Mouse (Mus musculus) CD4-positive, CD25-positive, alpha-beta regulatory T cell, adult 2 months (primary cell): ENCODE results near the gene Sun2.

Experiments used
- DNase-seq: peaks from one replicate; pipeline ENCODE4 v3.0.0-alpha.2; 2012; ENCODE audit warnings: low read depth, low spot score

Gene Sun2

GRCm38 (mm10) chr15:79725190-79725789, 17.0 kb downstream of the Sun2 start:
- no peak for DNase-seq

- DNase-seq: peak; percentile 78
Measured at GRCm38 (mm10) chr15:79723439-79723838, 18.9 kb downstream of the Sun2 start.

- DNase-seq: no peak
Measured at GRCm38 (mm10) chr15:79720796-79721195, 21.5 kb downstream of the Sun2 start.

- DNase-seq: no peak
Measured at GRCm38 (mm10) chr15:79720267-79720666, 22.1 kb downstream of the Sun2 start.

- no peak for DNase-seq
Measured at GRCm38 (mm10) chr15:79716710-79717109, 25.6 kb downstream of the Sun2 start.

GRCm38 (mm10) chr15:79715646-79716045, 26.7 kb downstream of the Sun2 start:
- no peak for DNase-seq

- DNase-seq: peak; percentile 40
Measured at GRCm38 (mm10) chr15:79708229-79708822, 34.0 kb downstream of the Sun2 start.

GRCm38 (mm10) chr15:79706603-79707214, 35.6 kb downstream of the Sun2 start:
- no peak for DNase-seq

GRCm38 (mm10) chr15:79697558-79698187, 44.7 kb downstream of the Sun2 start:
- no peak for DNase-seq

GRCm38 (mm10) chr15:79697011-79697410, 45.3 kb downstream of the Sun2 start:
- no peak for DNase-seq

GRCm38 (mm10) chr15:79696508-79696907, 45.8 kb downstream of the Sun2 start:
- DNase-seq: no peak

- no peak for DNase-seq
Measured at GRCm38 (mm10) chr15:79695516-79695915, 46.8 kb downstream of the Sun2 start.

GRCm38 (mm10) chr15:79694512-79694911, 47.8 kb downstream of the Sun2 start:
- DNase-seq: peak; percentile 20

- peak; percentile 80 for DNase-seq
Measured at GRCm38 (mm10) chr15:79693740-79694139, 48.6 kb downstream of the Sun2 start.

- peak; percentile 26 for DNase-seq
Measured at GRCm38 (mm10) chr15:79692334-79692733, 50.0 kb downstream of the Sun2 start.

- no peak for DNase-seq
Measured at GRCm38 (mm10) chr15:79691023-79691508, 51.3 kb downstream of the Sun2 start.

GRCm38 (mm10) chr15:79690426-79691022, 51.8 kb downstream of the Sun2 start, which contains the start of gene Gtpbp1:
Gene Gtpbp1 (plus strand): TSS chr15:79690845.
- DNase-seq: peak; percentile 98

- DNase-seq: peak; percentile 74
Measured at GRCm38 (mm10) chr15:79689662-79690425, 52.5 kb downstream of the Sun2 start.

- no peak for DNase-seq
Measured at GRCm38 (mm10) chr15:79688268-79688956, 53.9 kb downstream of the Sun2 start.

- DNase-seq: peak; percentile 98
Measured at GRCm38 (mm10) chr15:79687646-79688267, 54.6 kb downstream of the Sun2 start, which contains the start of gene Josd1. Gene Josd1 (minus strand): TSS chr15:79687919.
